Mouse (Mus musculus) midbrain, embryonic 11.5 days (tissue): Measurements from ENCODE around the gene 2610318N02Rik. TPM values are rescaled to one million over a fixed set of nuclear protein-coding genes. Genes with fewer than 3 reads are reported as not detected.

ENCODE experiments used
- ATAC-seq: fragments of 200-750 bp; cut with Nextera tagmentation; 2 replicates; pipeline ENCODE4 v1.8.0; 2017; ENCODE audit warnings: moderate TSS enrichment, moderate library complexity; ENCODE audit not compliant: low FRiP score
- DNase-seq: peaks from one replicate; pipeline ENCODE4 v3.0.0; 2015; ENCODE audit warnings: low spot score; ENCODE audit errors: missing footprints
- H3K27ac ChIP-seq: fragments of 300-500 bp; sonication (generic); 2 replicates; pipeline ENCODE4 v1.5.1; 2014; ENCODE audit warnings: low read depth, low read length
- H3K27me3 ChIP-seq: fragments of 300-500 bp; sonication (generic); 2 replicates; pipeline ENCODE4 v1.6.1; 2014; ENCODE audit warnings: mild to moderate bottlenecking, low read length, moderate library complexity, mixed read lengths; ENCODE audit not compliant: control insufficient read depth, insufficient read depth
- H3K36me3 ChIP-seq: fragments of 300-500 bp; sonication (generic); 2 replicates; pipeline ENCODE4 v1.6.1; 2014; ENCODE audit warnings: mild to moderate bottlenecking, low read length, moderate library complexity, mixed read lengths; ENCODE audit not compliant: control insufficient read depth, insufficient read depth
- H3K4me1 ChIP-seq: fragments of 300-500 bp; sonication (generic); 2 replicates; pipeline ENCODE4 v1.6.1; 2014; ENCODE audit warnings: low read length; ENCODE audit not compliant: control insufficient read depth, insufficient read depth
- H3K4me2 ChIP-seq: fragments of 300-500 bp; sonication (generic); 2 replicates; pipeline ENCODE4 v1.6.1; 2014; ENCODE audit warnings: mild to moderate bottlenecking, moderate library complexity
- H3K4me3 ChIP-seq: fragments of 300-500 bp; sonication (generic); 2 replicates; pipeline ENCODE4 v1.5.1; 2014; ENCODE audit warnings: low read depth, low read length
- H3K9ac ChIP-seq: fragments of 300-500 bp; sonication (generic); 2 replicates; pipeline ENCODE4 v1.6.1; 2014; ENCODE audit warnings: low read length
- H3K9me3 ChIP-seq: fragments of 300-500 bp; sonication (generic); 2 replicates; pipeline ENCODE4 v1.6.1; 2016; ENCODE audit warnings: low read length; ENCODE audit not compliant: control insufficient read depth
- WGBS: fragments of 180-500 bp; shearing (Covaris S2); extraction: QIAGEN DNeasy Blood & Tissue Kit; methylation state at CpG from one replicate; pipeline ENCODE4 v1.1.7; 2014; 5-methylcytosine and 5-hydroxymethylcytosine counted together
- polyA plus RNA-seq: library from polyadenylated mRNA; unstranded; fragments of >200 nt; fragmentation: Nextera tagmentation; extraction: Ambion mirVana; gene quantifications from 2 replicates; pipeline ENCODE4 v1.2.1, GENCODE M21; 2014

The 2610318N02Rik gene
- polyA plus RNA-seq, 1 experiment from 2014 or later = 108 TPM

- WGBS = 92% methylated on average over 3 of the region's 3 CpGs
- Histone ChIP-seq H3K4me1 (no peaks in the 10 kb centered on the region), H3K27me3 (no peaks in the 10 kb centered on the region), H3K9ac (no peak overlapping the region), H3K36me3 (peaks cover 42% of the 10 kb centered on the region), H3K9me3 (no peaks in the 10 kb centered on the region), H3K4me3 (no peak overlapping the region), H3K4me2 (no peak overlapping the region), H3K27ac (no peak overlapping the region)
- ATAC-seq (no peak), DNase-seq (no peak)
These were observed 38.7 kb downstream of the 2610318N02Rik start for GRCm38 (mm10) chr16:17086241-17086640.

GRCm38 (mm10) chr16:17085636-17086035, 39.3 kb downstream of the 2610318N02Rik start:
- Histone ChIP-seq H3K4me3 (no peak overlapping the region), H3K27me3 (no peaks in the 10 kb centered on the region), H3K4me2 (no peak overlapping the region), H3K36me3 (peaks cover 44% of the 10 kb centered on the region), H3K9ac (no peak overlapping the region), H3K4me1 (no peaks in the 10 kb centered on the region), H3K9me3 (no peaks in the 10 kb centered on the region), H3K27ac (no peak overlapping the region)
- ATAC-seq = no peak
- DNase-seq = no peak
- 94% methylated on average over 4 of the region's 4 CpGs for WGBS

GRCm38 (mm10) chr16:17082121-17082792, 42.7 kb downstream of the 2610318N02Rik start:
- Histone ChIP-seq H3K4me3 (no peak overlapping the region), H3K4me1 (no peaks in the 10 kb centered on the region), H3K27me3 (no peaks in the 10 kb centered on the region), H3K9ac (no peak overlapping the region), H3K36me3 (peaks cover 31% of the 10 kb centered on the region), H3K27ac (no peak overlapping the region), H3K9me3 (no peaks in the 10 kb centered on the region), H3K4me2 (no peak overlapping the region)
- DNase-seq (no peak), ATAC-seq (no peak)
- WGBS = 91% methylated on average over 6 of the region's 6 CpGs

GRCm38 (mm10) chr16:17078101-17078500, 46.9 kb downstream of the 2610318N02Rik start:
- no peak for ATAC-seq
- no peak overlapping the region for H3K27ac ChIP-seq
- no peak for DNase-seq

GRCm38 (mm10) chr16:17076869-17077268, 48.1 kb downstream of the 2610318N02Rik start:
- Histone ChIP-seq H3K4me1 (no peaks in the 10 kb centered on the region), H3K9me3 (peaks cover 2% of the 10 kb centered on the region; the same call in 1 of the 2 replicates), H3K27me3 (no peaks in the 10 kb centered on the region), H3K27ac (no peak overlapping the region), H3K9ac (no peak overlapping the region), H3K4me3 (no peak overlapping the region), H3K4me2 (no peak overlapping the region), H3K36me3 (peaks cover 20% of the 10 kb centered on the region)
- ATAC-seq (no peak), DNase-seq (no peak)

More at GRCm38 (mm10) chr16:17078101-17078500, 46.9 kb downstream of the 2610318N02Rik start:
- Histone ChIP-seq H3K4me3 (no peak overlapping the region), H3K4me1 (no peaks in the 10 kb centered on the region), H3K36me3 (peaks cover 28% of the 10 kb centered on the region), H3K9me3 (peaks cover 2% of the 10 kb centered on the region; the same call in 1 of the 2 replicates), H3K4me2 (no peak overlapping the region), H3K27me3 (no peaks in the 10 kb centered on the region), H3K9ac (no peak overlapping the region)
- 95% methylated on average over 7 of the region's 7 CpGs for WGBS

GRCm38 (mm10) chr16:17076301-17076700, 48.7 kb downstream of the 2610318N02Rik start:
- Histone ChIP-seq H3K27ac (no peak overlapping the region), H3K4me1 (no peaks in the 10 kb centered on the region), H3K4me3 (no peak overlapping the region), H3K4me2 (no peak overlapping the region), H3K9me3 (peaks cover 2% of the 10 kb centered on the region; the same call in 1 of the 2 replicates), H3K9ac (no peak overlapping the region), H3K36me3 (peaks cover 20% of the 10 kb centered on the region), H3K27me3 (no peaks in the 10 kb centered on the region)
- DNase-seq = no peak
- no peak for ATAC-seq
- 88% methylated on average over 2 of the region's 2 CpGs for WGBS

GRCm38 (mm10) chr16:17073000-17073399, 52.0 kb downstream of the 2610318N02Rik start:
- H3K4me3 ChIP-seq = no peak overlapping the region
- DNase-seq (no peak), ATAC-seq (no peak)
- WGBS = 93% methylated on average over 7 of the region's 7 CpGs
- no peak overlapping the region for H3K9ac ChIP-seq
- peaks cover 18% of the 10 kb centered on the region for H3K36me3 ChIP-seq
- H3K4me1 ChIP-seq = no peaks in the 10 kb centered on the region; the same call in 1 of the 2 replicates
- H3K4me2 ChIP-seq = no peak overlapping the region
- no peaks in the 10 kb centered on the region for H3K27me3 ChIP-seq
- H3K9me3 ChIP-seq = peaks cover 2% of the 10 kb centered on the region; the same call in 1 of the 2 replicates
- H3K27ac ChIP-seq = no peak overlapping the region

- peak; percentile 92 for DNase-seq
- peaks cover 13% of the 10 kb centered on the region for H3K36me3 ChIP-seq
- no peaks in the 10 kb centered on the region for H3K27me3 ChIP-seq
- peak overlapping the region; percentile 97 for H3K9ac ChIP-seq
- WGBS = 48% methylated on average over 6 of the region's 6 CpGs
- H3K9me3 ChIP-seq = peaks cover 2% of the 10 kb centered on the region; the same call in 1 of the 2 replicates
- H3K4me3 ChIP-seq = peak overlapping the region; percentile 86
- peak overlapping the region; percentile 51 for H3K4me2 ChIP-seq
- no peak overlapping the region for H3K27ac ChIP-seq
- H3K4me1 ChIP-seq = no peaks in the 10 kb centered on the region; the same call in 1 of the 2 replicates
- no peak for ATAC-seq
These were observed 54.3 kb downstream of the 2610318N02Rik start for GRCm38 (mm10) chr16:17070716-17071115.

- Histone ChIP-seq H3K36me3 (peaks cover 4% of the 10 kb centered on the region), H3K4me2 (peak within 1 kb of the TSS; percentile 51), H3K9ac (peak within 1 kb of the TSS; percentile 97), H3K9me3 (no peaks in the 10 kb centered on the region), H3K27me3 (no peaks in the 10 kb centered on the region), H3K27ac (peak within 1 kb of the TSS; percentile 73), H3K4me3 (peak within 1 kb of the TSS; percentile 86), H3K4me1 (no peaks in the 10 kb centered on the region; the same call in 1 of the 2 replicates)
- DNase-seq (peak; percentile 98), ATAC-seq (peak; percentile 96)
- under 1% methylated on average over 69 of the region's 76 CpGs for WGBS
These were observed 55.2 kb downstream of the 2610318N02Rik start, which contains the start of gene Ypel1 for GRCm38 (mm10) chr16:17069511-17070443. Ypel1 (plus strand) TSS chr16:17069696.
